Mouse (Mus musculus): Measurements from ENCODE around the gene Hoxb8.
A peak's percentile ranks its signal among the peaks of the same experiment; 100 is the strongest.

Hoxb8 gene

DNA sequence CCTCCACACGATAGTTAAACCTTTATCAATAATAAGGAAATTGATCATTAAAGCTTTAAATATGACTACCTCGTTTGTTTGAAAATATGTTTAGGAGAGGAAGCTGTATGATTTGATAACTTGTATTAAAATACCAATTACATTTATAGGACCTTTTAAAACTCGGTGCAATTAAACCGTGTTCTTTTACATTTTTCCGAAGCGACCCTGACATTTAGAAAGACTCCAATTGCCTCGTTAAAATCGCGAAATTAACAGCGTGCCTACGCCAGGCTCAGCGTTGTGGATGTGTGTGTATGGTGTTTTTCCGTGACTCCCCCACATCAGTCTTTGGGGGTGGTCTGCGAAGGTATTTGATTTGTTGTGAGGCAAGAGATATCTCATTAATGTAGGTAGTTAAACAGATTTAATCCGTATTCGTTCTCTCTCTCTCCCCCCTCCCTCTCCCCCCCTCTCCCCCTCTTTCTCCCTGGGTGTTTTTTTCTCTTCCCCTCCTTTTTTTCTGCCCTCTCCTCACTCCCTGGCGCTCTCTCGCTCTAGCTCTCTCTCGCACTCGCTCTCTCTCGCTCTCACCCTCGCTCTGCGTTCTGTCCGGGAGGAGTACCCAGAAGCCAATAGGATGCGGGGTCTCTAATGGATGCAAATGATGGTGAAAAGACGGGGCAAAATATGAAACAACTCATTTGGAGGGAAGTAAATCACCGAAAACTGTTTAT is at the start of gene Hoxb8:
Gene Hoxb8 (plus strand): TSS at position 51 of the 716 bp plus-strand sequence.
- no peak for DNase-seq (ENCODE audit: low read depth, low spot score)

- DNase-seq (ENCODE audit: low read depth, low spot score) = peak; percentile 56
These were observed 46.8 kb upstream of the Hoxb8 start for GRCm38 (mm10) chr11:96234906-96235305.

DNA sequence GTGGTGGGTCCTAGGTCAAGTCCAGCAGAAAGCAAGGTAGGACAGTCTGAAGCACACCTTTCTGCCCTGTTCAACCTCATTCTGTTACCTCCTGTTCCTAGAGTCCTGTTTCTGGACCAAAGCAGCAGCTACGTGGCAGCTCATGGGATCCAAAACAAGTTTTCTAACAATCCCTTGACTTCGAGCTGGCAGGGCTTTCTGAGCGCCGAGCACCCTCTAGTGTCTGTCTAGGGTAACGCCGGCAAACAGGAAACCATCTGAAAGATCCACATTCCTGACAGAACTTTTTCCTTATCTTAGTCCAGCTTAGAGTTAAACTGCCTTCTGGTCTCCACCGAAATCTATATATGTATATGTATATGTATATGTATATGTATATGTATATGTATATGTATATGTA is 41.5 kb upstream of the Hoxb8 start:
- DNase-seq (ENCODE audit: low read depth, low spot score) = peak; percentile 67

- DNase-seq (ENCODE audit: low read depth, low spot score) = peak; percentile 97
These were observed 30.8 kb upstream of the Hoxb8 start for GRCm38 (mm10) chr11:96250901-96251300.

- peak; percentile 53 for DNase-seq (ENCODE audit: low read depth, low spot score)
These were observed 30.1 kb upstream of the Hoxb8 start for GRCm38 (mm10) chr11:96251480-96252031.

GRCm38 (mm10) chr11:96252541-96253120 is 29.1 kb upstream of the Hoxb8 start:
- no peak for DNase-seq (ENCODE audit: low read depth, low spot score)

GRCm38 (mm10) chr11:96254221-96254620 is 27.5 kb upstream of the Hoxb8 start:
- DNase-seq (ENCODE audit: low read depth, low spot score) = peak; percentile 72

DNA sequence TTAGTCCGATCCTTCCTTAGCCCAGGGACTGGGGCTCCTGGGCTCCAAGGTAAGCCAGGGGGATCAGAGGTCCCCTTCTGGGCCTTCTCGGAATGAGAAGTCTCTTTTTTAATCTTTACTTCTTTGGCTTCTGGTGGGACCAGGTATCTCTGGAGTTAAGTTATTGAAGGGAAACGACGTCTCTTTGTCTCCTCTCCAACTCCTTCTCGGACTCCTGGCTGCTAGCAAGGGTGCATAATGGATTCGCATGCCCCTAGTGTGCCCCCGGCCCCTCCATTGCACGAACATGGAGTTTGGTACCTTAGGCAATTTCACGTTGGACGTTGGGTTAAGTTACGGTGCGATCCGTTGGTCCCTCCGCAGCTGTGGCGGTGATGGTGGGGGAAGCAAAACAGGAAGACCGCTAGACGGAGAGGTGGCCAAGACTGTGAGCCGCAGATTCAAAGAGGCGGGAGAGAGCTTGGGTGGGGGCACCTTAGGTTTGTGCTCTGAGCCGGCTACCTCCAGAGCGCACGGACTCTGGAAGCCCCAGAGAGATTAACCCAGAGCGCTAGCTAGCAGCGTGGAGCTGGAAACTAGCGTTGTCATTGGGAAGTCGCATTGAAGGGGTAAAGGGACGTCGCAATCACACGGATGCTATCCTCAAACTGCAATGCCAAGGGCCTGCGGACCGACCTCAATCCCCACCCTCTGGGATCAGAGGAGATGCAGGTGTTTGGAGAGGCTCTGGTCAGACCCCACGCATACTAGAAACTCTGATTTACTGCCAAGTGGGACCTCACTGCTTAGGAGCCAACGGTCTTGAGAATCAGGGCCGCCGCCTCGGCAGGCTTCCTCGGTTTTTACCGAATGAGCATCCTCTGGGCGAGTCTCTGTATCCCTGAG is 26.4 kb upstream of the Hoxb8 start:
- no peak for DNase-seq (ENCODE audit: low read depth, low spot score)

GRCm38 (mm10) chr11:96255996-96256445 is 25.7 kb upstream of the Hoxb8 start:
- peak; percentile 69 for DNase-seq (ENCODE audit: low read depth, low spot score)

DNA sequence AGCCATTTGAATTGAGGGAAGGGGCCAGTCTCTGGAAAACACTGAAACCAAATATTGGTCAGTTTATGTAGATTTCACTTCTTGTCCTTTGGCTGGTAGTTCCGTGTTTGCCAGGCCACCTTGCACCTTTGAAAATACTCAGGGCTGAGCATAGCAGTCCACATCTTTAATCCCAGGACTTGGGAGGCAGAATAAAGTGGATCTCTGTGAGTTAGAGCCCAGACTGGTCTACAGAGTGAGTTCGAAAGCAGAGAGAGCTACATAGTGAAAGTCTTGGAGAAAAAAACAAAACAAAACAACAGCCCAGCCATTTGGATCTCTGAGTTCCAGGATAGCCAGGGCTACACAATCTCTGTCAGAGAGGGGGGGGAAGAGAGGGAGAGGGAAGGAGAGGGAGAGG is 24.6 kb upstream of the Hoxb8 start:
- DNase-seq (ENCODE audit: low read depth, low spot score) = no peak

DNA sequence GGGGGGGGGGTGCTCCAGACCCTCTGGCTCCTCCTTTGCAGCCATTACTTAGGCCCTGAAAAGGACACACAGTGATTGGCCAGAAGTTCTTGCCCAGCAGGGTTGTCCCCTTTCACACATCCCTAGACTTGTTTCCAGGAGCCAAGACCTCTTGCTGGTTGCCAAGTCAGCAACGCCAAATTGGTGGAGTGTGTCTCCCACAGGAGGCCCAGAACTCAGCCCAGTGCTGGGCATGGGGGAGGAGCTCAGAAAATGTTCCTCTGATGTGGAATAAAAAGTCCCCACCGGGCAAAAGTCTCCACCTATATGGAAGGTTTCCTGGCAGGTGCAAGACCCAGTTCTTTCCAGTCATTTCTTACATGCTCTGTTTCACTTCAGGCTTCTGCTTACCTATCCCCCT is 22.7 kb upstream of the Hoxb8 start:
- no peak for DNase-seq (ENCODE audit: low read depth, low spot score)

GRCm38 (mm10) chr11:96259511-96259910 is 22.2 kb upstream of the Hoxb8 start:
- no peak for DNase-seq (ENCODE audit: low read depth, low spot score)

DNA sequence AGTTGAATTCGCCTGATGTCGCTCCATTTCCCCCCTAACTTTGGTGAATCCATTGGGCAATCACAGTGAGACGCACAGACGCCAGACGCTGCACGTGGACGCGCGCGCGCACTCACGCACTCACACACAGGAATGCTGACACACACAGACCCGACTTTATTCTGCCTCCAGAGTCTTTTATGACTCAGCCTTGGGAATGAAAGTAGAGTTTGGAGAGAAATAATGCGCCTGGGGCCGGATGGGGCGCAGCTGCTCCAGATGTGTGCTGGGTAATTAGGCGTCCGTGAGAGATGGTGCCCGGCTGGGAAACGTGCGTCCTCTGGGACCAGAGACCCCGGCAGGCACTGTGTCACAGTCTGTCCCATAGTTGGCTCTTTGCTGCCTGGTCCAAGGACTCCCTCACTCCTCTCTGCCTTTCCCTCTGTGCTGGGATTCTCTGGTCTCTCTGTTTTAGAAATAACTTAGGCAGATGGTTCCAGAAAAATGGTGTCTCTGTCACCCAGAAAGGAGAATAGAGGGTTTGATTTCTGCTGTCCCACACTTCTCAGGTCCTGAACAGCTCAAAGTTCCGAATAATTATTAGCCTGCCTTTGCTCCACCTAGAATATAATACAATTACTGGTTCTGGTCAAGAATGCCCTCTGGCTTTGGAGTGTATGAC is 21.3 kb upstream of the Hoxb8 start:
- DNase-seq (ENCODE audit: low read depth, low spot score) = peak; percentile 71

GRCm38 (mm10) chr11:96261323-96261890 is 20.3 kb upstream of the Hoxb8 start:
- DNase-seq (ENCODE audit: low read depth, low spot score) = peak; percentile 81

GRCm38 (mm10) chr11:96262262-96262830 is 19.4 kb upstream of the Hoxb8 start:
- DNase-seq (ENCODE audit: low read depth, low spot score) = no peak

- no peak for DNase-seq (ENCODE audit: low read depth, low spot score)
These were observed 17.9 kb upstream of the Hoxb8 start for GRCm38 (mm10) chr11:96263636-96264389.

DNA sequence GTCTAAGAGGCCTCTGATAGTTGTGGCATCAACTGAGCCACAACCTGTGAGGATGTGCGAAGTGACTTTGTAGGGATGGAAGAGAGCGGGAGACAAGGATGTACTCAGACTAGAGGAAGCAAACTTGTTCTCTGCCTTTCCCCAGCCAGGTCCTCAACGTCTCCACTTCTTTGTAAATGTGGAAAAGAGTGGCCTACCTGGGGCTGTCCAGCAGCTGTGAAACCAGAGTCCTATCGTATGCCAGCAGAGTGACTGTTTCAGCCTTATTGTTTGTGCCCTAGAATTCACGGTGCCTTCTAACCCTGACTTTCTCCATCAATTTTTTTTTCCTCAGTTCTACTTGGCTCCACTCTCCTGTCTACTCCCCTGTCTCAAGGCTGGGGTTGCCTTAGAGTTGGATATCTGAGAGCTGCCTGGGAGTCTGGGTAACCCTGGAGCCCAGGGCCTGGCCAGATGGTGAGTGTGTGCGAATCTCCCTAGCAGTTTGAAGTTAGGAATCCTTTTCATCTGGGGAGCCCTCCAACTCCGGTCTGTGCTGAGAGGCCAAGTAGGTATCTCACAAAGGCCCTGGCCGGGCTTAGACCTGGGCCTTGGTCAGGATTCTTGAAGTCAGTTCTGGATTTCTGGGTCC is 17.2 kb upstream of the Hoxb8 start:
- DNase-seq (ENCODE audit: low read depth, low spot score) = no peak

DNA sequence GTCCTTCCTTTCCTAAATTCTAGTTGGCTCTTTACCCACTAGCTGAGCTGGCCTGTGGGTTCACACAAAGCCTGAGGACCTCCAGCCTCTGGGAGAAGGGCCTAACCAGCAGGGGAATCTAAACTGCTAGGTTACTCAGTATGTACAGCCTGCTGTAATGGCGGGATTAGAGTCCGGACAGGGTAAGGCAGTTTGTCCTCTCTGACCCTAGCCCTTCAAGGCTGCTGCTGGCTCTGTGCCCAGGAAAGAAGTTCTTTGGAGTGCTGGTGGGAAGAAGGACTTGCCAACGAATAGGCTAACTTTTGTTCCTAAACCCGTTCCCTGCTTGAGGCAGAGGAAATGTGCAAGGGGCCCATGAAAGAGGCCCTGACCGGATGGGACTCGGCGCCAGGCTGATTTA is 15.8 kb upstream of the Hoxb8 start:
- no peak for DNase-seq (ENCODE audit: low read depth, low spot score)
